Mouse (Mus musculus): Measurements from ENCODE around the gene Exosc3.
A peak's percentile ranks its signal among the peaks of the same experiment; 100 is the strongest.

Gene Exosc3

GRCm38 (mm10) chr4:45279981-45280548 is 62.5 kb downstream of the Exosc3 start:
- DNase-seq (ENCODE audit: low read depth, low spot score) = peak; percentile 23

- no peak for DNase-seq (ENCODE audit: low read depth, low spot score)
These were observed 63.2 kb downstream of the Exosc3 start for GRCm38 (mm10) chr4:45279292-45279691.

- no peak for DNase-seq (ENCODE audit: low read depth, low spot score)
These were observed 66.8 kb downstream of the Exosc3 start for GRCm38 (mm10) chr4:45275770-45276169.

- no peak for DNase-seq (ENCODE audit: low read depth, low spot score)
These were observed 71.5 kb downstream of the Exosc3 start for GRCm38 (mm10) chr4:45271041-45271452.

GRCm38 (mm10) chr4:45267883-45268282 is 74.6 kb downstream of the Exosc3 start:
- no peak for DNase-seq (ENCODE audit: low read depth, low spot score)

Measured in telencephalon, adult 2 months (tissue).